Mouse (Mus musculus): ENCODE results near the gene Shd.

Gene Shd

GRCm38 (mm10) chr17:56007444-56008355 lies 37.4 kb downstream of the Shd start:
- no peak for DNase-seq (ENCODE audit: low spot score in 2 of 2)

- DNase-seq (ENCODE audit: low spot score in 2 of 2), result peak; percentile 76 to 77
These were observed 38.3 kb downstream of the Shd start for GRCm38 (mm10) chr17:56008356-56009087.

- DNase-seq (ENCODE audit: low spot score in 2 of 2), result peak; percentile 77 to 79
These were observed 39.1 kb downstream of the Shd start for GRCm38 (mm10) chr17:56009088-56009961.

GRCm38 (mm10) chr17:56009962-56010240 lies 39.6 kb downstream of the Shd start:
- no peak for DNase-seq (ENCODE audit: low spot score in 2 of 2)

- no peak for DNase-seq (ENCODE audit: low spot score in 2 of 2)
These were observed 40.0 kb downstream of the Shd start for GRCm38 (mm10) chr17:56010255-56010654.

- DNase-seq (ENCODE audit: low spot score in 2 of 2), result peak; percentile 65 to 83
These were observed 40.4 kb downstream of the Shd start for GRCm38 (mm10) chr17:56010681-56011080.

- no peak for DNase-seq (ENCODE audit: low spot score in 2 of 2)
These were observed 41.2 kb downstream of the Shd start for GRCm38 (mm10) chr17:56011441-56011840.

- DNase-seq (ENCODE audit: low spot score in 2 of 2), result no peak
These were observed 45.0 kb downstream of the Shd start for GRCm38 (mm10) chr17:56015293-56015692.

GRCm38 (mm10) chr17:56016382-56016781 lies 46.1 kb downstream of the Shd start:
- DNase-seq (ENCODE audit: low spot score in 2 of 2), result no peak

- no peak for DNase-seq (ENCODE audit: low spot score in 2 of 2)
These were observed 46.8 kb downstream of the Shd start for GRCm38 (mm10) chr17:56016793-56017785.

- no peak for DNase-seq (ENCODE audit: low spot score in 2 of 2)
These were observed 47.6 kb downstream of the Shd start for GRCm38 (mm10) chr17:56017848-56018247.

- DNase-seq (ENCODE audit: low spot score in 2 of 2), result peak in 1 of 2 experiments; percentile 55
These were observed 48.3 kb downstream of the Shd start for GRCm38 (mm10) chr17:56018347-56019131.

- no peak for DNase-seq (ENCODE audit: low spot score in 2 of 2)
These were observed 50.3 kb downstream of the Shd start for GRCm38 (mm10) chr17:56020400-56021084.

- DNase-seq (ENCODE audit: low spot score in 2 of 2), result no peak
These were observed 51.1 kb downstream of the Shd start for GRCm38 (mm10) chr17:56021161-56021910.

GRCm38 (mm10) chr17:56022131-56022988 lies 52.1 kb downstream of the Shd start:
- no peak for DNase-seq (ENCODE audit: low spot score in 2 of 2)

- no peak for DNase-seq (ENCODE audit: low spot score in 2 of 2)
These were observed 52.7 kb downstream of the Shd start for GRCm38 (mm10) chr17:56022989-56023290.

- DNase-seq (ENCODE audit: low spot score in 2 of 2), result no peak
These were observed 53.1 kb downstream of the Shd start for GRCm38 (mm10) chr17:56023386-56023785.

- DNase-seq (ENCODE audit: low spot score in 2 of 2), result no peak
These were observed 54.2 kb downstream of the Shd start for GRCm38 (mm10) chr17:56024476-56024875.

Measured in spleen, postnatal 14 days (tissue).